ENCODE assay signal across 8 mouse cellular contexts in genomic region chr14:28506376-28506831, GRCm38 (mm10). TPM values are rescaled to one million over a fixed set of nuclear protein-coding genes. Genes with fewer than 3 reads are reported as not detected.
DNase-seq lines count a peak whose midpoint lies in the region; ATAC-seq and TF ChIP-seq lines count a peak whose summit lies in the region.

No protein-coding gene starts in this region.

- no peak for TF ChIP-seq CTCF in layer of hippocampus, adult 2 months (conservative IDR thresholded peaks at IDR 0.05)
- no peak for TF ChIP-seq CTCF in cortical plate, adult 2 months (IDR thresholded peaks at IDR 0.05; ENCODE audit: extremely low read depth, insufficient read depth, low read length)
- TF ChIP-seq CTCF in intestine, postnatal 0 days (IDR thresholded peaks at IDR 0.05; ENCODE audit: low read depth), result no peak
- no peak for TF ChIP-seq CTCF in lung, embryonic 14.5 days (IDR thresholded peaks at IDR 0.05; ENCODE audit: low read depth)

- peak overlapping the region; percentile 46; the same call in 1 of the 2 replicates for H3K27ac ChIP-seq in layer of hippocampus, adult 2 months
- H3K27ac ChIP-seq in cortical plate, adult 2 months (ENCODE audit: insufficient read depth, low read length), result no peak overlapping the region
- H3K27ac ChIP-seq in intestine, postnatal 0 days (ENCODE audit: low read depth, low read length), result no peak overlapping the region
- H3K27ac ChIP-seq in lung, embryonic 14.5 days (ENCODE audit: low read depth), result peak overlapping the region; percentile 87; the same call in 1 of the 2 replicates

- peak overlapping the region; percentile 80 for H3K4me2 ChIP-seq in intestine, postnatal 0 days (replicated peaks; ENCODE audit: low read depth)
- peak overlapping the region; percentile 82 for H3K4me2 ChIP-seq in lung, embryonic 14.5 days

- no peaks in the 10 kb centered on the region for H3K36me3 ChIP-seq in intestine, postnatal 0 days (ENCODE audit: control insufficient read depth, insufficient read depth)
- H3K36me3 ChIP-seq in lung, embryonic 14.5 days (ENCODE audit: insufficient read depth), result no peaks in the 10 kb centered on the region

- H3K27me3 ChIP-seq in intestine, postnatal 0 days (replicated peaks; ENCODE audit: control insufficient read depth, insufficient read depth, low read length), result peaks cover 65% of the 10 kb centered on the region
- peaks cover 59% of the 10 kb centered on the region for H3K27me3 ChIP-seq in lung, embryonic 14.5 days (ENCODE audit: insufficient read depth, low read length)

- H3K4me3 ChIP-seq in layer of hippocampus, adult 2 months, result peak overlapping the region; percentile 66
- peak overlapping the region; percentile 44 for H3K4me3 ChIP-seq in cortical plate, adult 2 months (ENCODE audit: insufficient read depth, low read length)
- H3K4me3 ChIP-seq in intestine, postnatal 0 days (ENCODE audit: low read depth, low read length), result peak overlapping the region; percentile 62
- H3K4me3 ChIP-seq in lung, embryonic 14.5 days (ENCODE audit: low read depth, low read length), result peak overlapping the region; percentile 54

- H3K4me1 ChIP-seq in cortical plate, adult 2 months (ENCODE audit: control insufficient read depth, insufficient read depth, low read length), result no peaks in the 10 kb centered on the region
- H3K4me1 ChIP-seq in intestine, postnatal 0 days (replicated peaks; ENCODE audit: control insufficient read depth, insufficient read depth, low read length), result 0 out of 2 replicates have a peak, but pooled peaks cover 10% of the 10 kb centered on the region
- H3K4me1 ChIP-seq in lung, embryonic 14.5 days (ENCODE audit: insufficient read depth), result peaks cover 6% of the 10 kb centered on the region; the same call in 1 of the 2 replicates

- TF ChIP-seq POLR2A in cortical plate, adult 2 months (IDR thresholded peaks at IDR 0.05; ENCODE audit: extremely low read depth, insufficient read depth, low read length), result no peak

- DNase-seq in layer of hippocampus, adult 2 months (ENCODE audit: low spot score in 2 of 2), result peak in 1 of 2 experiments; percentile 36
- no peak for DNase-seq in layer of hippocampus, adult 8-10 months (ENCODE audit: low spot score in 2 of 2)
- DNase-seq in heart, adult 11 months, result peak; percentile 96
- DNase-seq in lung, embryonic 14.5 days, result peak; percentile 73
- DNase-seq in skeletal muscle tissue, adult 2 months (ENCODE audit: low read depth, low spot score), result peak; percentile 35
- no peak for DNase-seq in spleen, postnatal 4 days (ENCODE audit: low spot score in 2 of 2)

- H3K9me3 ChIP-seq in intestine, postnatal 0 days (ENCODE audit: control insufficient read depth), result no peaks in the 10 kb centered on the region
- no peaks in the 10 kb centered on the region for H3K9me3 ChIP-seq in lung, embryonic 14.5 days (ENCODE audit: low read depth, low read length)

- H3K9ac ChIP-seq in intestine, postnatal 0 days (ENCODE audit: low read depth, low read length), result peak overlapping the region; percentile 48
- peak overlapping the region; percentile 63 for H3K9ac ChIP-seq in lung, embryonic 14.5 days

- under 1% methylated on average over 29 of the region's 29 CpGs for WGBS in intestine, postnatal 0 days
- WGBS in lung, embryonic 14.5 days, result under 1% methylated on average over 29 of the region's 29 CpGs

- no peak for ATAC-seq in intestine, postnatal 0 days
- ATAC-seq in lung, embryonic 14.5 days (ENCODE audit: insufficient read depth), result no peak

RNA-seq across cellular contexts. Expression of gene Wnt5a, which starts 1.9 kb away (rescaled TPM):
- 10 to 100 TPM in 1 of 2 experiments, 1 to 10 TPM in 1; 9.8 to 11.9 TPM for total RNA-seq in layer of hippocampus, adult 2 months (2021)
- 10 to 100 TPM; 10.1 to 11.2 (median 10.8) TPM for total RNA-seq in layer of hippocampus, adult 8-10 months (2022)
- 4.5 and 5.0 TPM in 2 replicates for polyA plus RNA-seq in cortical plate, adult 2 months (2012; rRNA removed)
- polyA plus RNA-seq in intestine, postnatal 0 days (2015; fragmentation: Nextera tagmentation; extraction: Ambion mirVana), result 11.6 and 12.0 TPM in 2 replicates
- 16.1 and 16.2 TPM in 2 replicates for polyA plus RNA-seq in lung, embryonic 14.5 days (2014; fragmentation: Nextera tagmentation; extraction: Ambion mirVana)

Comparison
In these comparisons a context has a peak if more than half of its experiments do, and no peak if none do; other contexts are left out.
1. DNase-seq: peak in heart, adult 11 months (single experiment), lung, embryonic 14.5 days (single experiment) and skeletal muscle tissue, adult 2 months (single experiment); none in layer of hippocampus, adult 8-10 months (0 of 2) and spleen, postnatal 4 days (0 of 2).
2. H3K27ac ChIP-seq: peak in layer of hippocampus, adult 2 months (single experiment) and lung, embryonic 14.5 days (single experiment); none in cortical plate, adult 2 months (single experiment) and intestine, postnatal 0 days (single experiment).
3. Peak in every context shown above with its lines, with median percentiles within 50 percentile points of each other: H3K4me3 ChIP-seq.